Mouse (Mus musculus): ENCODE results near the gene Rhov. TPM values are rescaled to one million over a fixed set of nuclear protein-coding genes. Genes with fewer than 3 reads are reported as not detected.

The Rhov gene
- total and polyA plus RNA-seq, 2 experiments from 2014 or later, result 3.4 TPM; not detected in 1

- Histone ChIP-seq H3K4me1 (ENCODE audit: control insufficient read depth, insufficient read depth) (no peaks in the 10 kb centered on the region), H3K27ac (ENCODE audit: low read depth) (no peak overlapping the region), H3K27me3 (ENCODE audit: control insufficient read depth, insufficient read depth, low read length) (no peaks in the 10 kb centered on the region), H3K36me3 (replicated peaks; ENCODE audit: control insufficient read depth, insufficient read depth, low read length) (no peaks in the 10 kb centered on the region), H3K9me3 (replicated peaks; ENCODE audit: control insufficient read depth, low read length) (no peaks in the 10 kb centered on the region), H3K4me2 (ENCODE audit: low read depth, low read length) (no peak overlapping the region), H3K9ac (replicated peaks; ENCODE audit: low read depth, low read length) (no peak overlapping the region), H3K4me3 (ENCODE audit: low read depth, low read length) (no peak overlapping the region)
- DNase-seq (ENCODE audit: low spot score), result no peak
- 64% methylated on average over 7 of the region's 7 CpGs for WGBS
- ATAC-seq (ENCODE audit: insufficient read depth, low read depth), result no peak
- TF ChIP-seq EP300 (IDR thresholded peaks at IDR 0.05; ENCODE audit: low read depth) (no peak), CTCF (IDR thresholded peaks at IDR 0.05; ENCODE audit: low read depth) (no peak)
Observed at GRCm38 (mm10) chr2:119276926-119277325, 5.9 kb upstream of the Rhov start.

GRCm38 (mm10) chr2:119274126-119274525 lies 3.1 kb upstream of the Rhov start:
- no peak for ATAC-seq (ENCODE audit: insufficient read depth, low read depth)
- H3K4me3 ChIP-seq (ENCODE audit: low read depth, low read length), result no peak overlapping the region
- H3K27ac ChIP-seq (ENCODE audit: low read depth), result no peak overlapping the region
- DNase-seq (ENCODE audit: low spot score), result no peak
- H3K4me2 ChIP-seq (ENCODE audit: low read depth, low read length), result no peak overlapping the region
- no peaks in the 10 kb centered on the region for H3K9me3 ChIP-seq (replicated peaks; ENCODE audit: control insufficient read depth, low read length)
- no peak overlapping the region for H3K9ac ChIP-seq (replicated peaks; ENCODE audit: low read depth, low read length)
- no peaks in the 10 kb centered on the region for H3K36me3 ChIP-seq (replicated peaks; ENCODE audit: control insufficient read depth, insufficient read depth, low read length)
- peaks cover 17% of the 10 kb centered on the region; the same call in 1 of the 2 replicates for H3K27me3 ChIP-seq (ENCODE audit: control insufficient read depth, insufficient read depth, low read length)
- 72% methylated on average over 1 of the region's 1 CpGs for WGBS
- TF ChIP-seq CTCF (IDR thresholded peaks at IDR 0.05; ENCODE audit: low read depth) (no peak), EP300 (IDR thresholded peaks at IDR 0.05; ENCODE audit: low read depth) (no peak)
- peaks cover 6% of the 10 kb centered on the region; the same call in 1 of the 2 replicates for H3K4me1 ChIP-seq (ENCODE audit: control insufficient read depth, insufficient read depth)

- Histone ChIP-seq H3K4me3 (ENCODE audit: low read depth, low read length) (peak overlapping the region; percentile 60), H3K36me3 (replicated peaks; ENCODE audit: control insufficient read depth, insufficient read depth, low read length) (no peaks in the 10 kb centered on the region), H3K4me1 (ENCODE audit: control insufficient read depth, insufficient read depth) (peaks cover 6% of the 10 kb centered on the region; the same call in 1 of the 2 replicates), H3K27me3 (ENCODE audit: control insufficient read depth, insufficient read depth, low read length) (peaks cover 20% of the 10 kb centered on the region; the same call in 1 of the 2 replicates), H3K27ac (ENCODE audit: low read depth) (no peak overlapping the region), H3K4me2 (ENCODE audit: low read depth, low read length) (peak overlapping the region; percentile 96), H3K9me3 (replicated peaks; ENCODE audit: control insufficient read depth, low read length) (no peaks in the 10 kb centered on the region), H3K9ac (replicated peaks; ENCODE audit: low read depth, low read length) (no peak overlapping the region)
- WGBS, result 51% methylated on average over 9 of the region's 9 CpGs
- DNase-seq (ENCODE audit: low spot score) (no peak), ATAC-seq (ENCODE audit: insufficient read depth, low read depth) (no peak)
- TF ChIP-seq EP300 (IDR thresholded peaks at IDR 0.05; ENCODE audit: low read depth), result no peak
- no peak for TF ChIP-seq CTCF (IDR thresholded peaks at IDR 0.05; ENCODE audit: low read depth)
Observed at GRCm38 (mm10) chr2:119270286-119270642, 808 bp downstream of the Rhov start.

GRCm38 (mm10) chr2:119263813-119264212 lies 7.3 kb downstream of the Rhov start:
- Histone ChIP-seq H3K4me1 (ENCODE audit: control insufficient read depth, insufficient read depth) (no peaks in the 10 kb centered on the region), H3K27me3 (ENCODE audit: control insufficient read depth, insufficient read depth, low read length) (peaks cover under 1% of the 10 kb centered on the region; the same call in 1 of the 2 replicates), H3K9me3 (replicated peaks; ENCODE audit: control insufficient read depth, low read length) (no peaks in the 10 kb centered on the region), H3K27ac (ENCODE audit: low read depth) (no peak overlapping the region), H3K9ac (replicated peaks; ENCODE audit: low read depth, low read length) (no peak overlapping the region), H3K4me2 (ENCODE audit: low read depth, low read length) (no peak overlapping the region), H3K4me3 (ENCODE audit: low read depth, low read length) (no peak overlapping the region), H3K36me3 (replicated peaks; ENCODE audit: control insufficient read depth, insufficient read depth, low read length) (no peaks in the 10 kb centered on the region)
- no peak for DNase-seq (ENCODE audit: low spot score)
- ATAC-seq (ENCODE audit: insufficient read depth, low read depth), result no peak
- WGBS, result 66% methylated on average over 5 of the region's 5 CpGs
- no peak for TF ChIP-seq EP300 (IDR thresholded peaks at IDR 0.05; ENCODE audit: low read depth)
- no peak for TF ChIP-seq CTCF (IDR thresholded peaks at IDR 0.05; ENCODE audit: low read depth)

- ATAC-seq (ENCODE audit: insufficient read depth, low read depth) (peak; percentile 72), DNase-seq (ENCODE audit: low spot score) (peak; percentile 50)
- Histone ChIP-seq H3K9me3 (replicated peaks; ENCODE audit: control insufficient read depth, low read length) (no peaks in the 10 kb centered on the region), H3K36me3 (replicated peaks; ENCODE audit: control insufficient read depth, insufficient read depth, low read length) (no peaks in the 10 kb centered on the region), H3K27ac (ENCODE audit: low read depth) (no peak overlapping the region), H3K4me3 (ENCODE audit: low read depth, low read length) (peak overlapping the region; percentile 10), H3K4me1 (ENCODE audit: control insufficient read depth, insufficient read depth) (no peaks in the 10 kb centered on the region), H3K4me2 (ENCODE audit: low read depth, low read length) (peak overlapping the region; percentile 48), H3K9ac (replicated peaks; ENCODE audit: low read depth, low read length) (no peak overlapping the region), H3K27me3 (ENCODE audit: control insufficient read depth, insufficient read depth, low read length) (no peaks in the 10 kb centered on the region)
- TF ChIP-seq CTCF (IDR thresholded peaks at IDR 0.05; ENCODE audit: low read depth), result no peak
- no peak for TF ChIP-seq EP300 (IDR thresholded peaks at IDR 0.05; ENCODE audit: low read depth)
- WGBS, result 17% methylated on average over 8 of the region's 8 CpGs
Observed at GRCm38 (mm10) chr2:119262978-119263377, 8.1 kb downstream of the Rhov start.

- Histone ChIP-seq H3K36me3 (replicated peaks; ENCODE audit: control insufficient read depth, insufficient read depth, low read length) (no peaks in the 10 kb centered on the region), H3K27me3 (ENCODE audit: control insufficient read depth, insufficient read depth, low read length) (0 out of 2 replicates have a peak, but pooled peaks cover 3% of the 10 kb centered on the region), H3K27ac (ENCODE audit: low read depth) (no peak overlapping the region), H3K4me3 (ENCODE audit: low read depth, low read length) (no peak overlapping the region), H3K4me1 (ENCODE audit: control insufficient read depth, insufficient read depth) (no peaks in the 10 kb centered on the region), H3K9me3 (replicated peaks; ENCODE audit: control insufficient read depth, low read length) (no peaks in the 10 kb centered on the region), H3K9ac (replicated peaks; ENCODE audit: low read depth, low read length) (no peak overlapping the region), H3K4me2 (ENCODE audit: low read depth, low read length) (no peak overlapping the region)
- TF ChIP-seq EP300 (IDR thresholded peaks at IDR 0.05; ENCODE audit: low read depth) (no peak), CTCF (IDR thresholded peaks at IDR 0.05; ENCODE audit: low read depth) (no peak)
- no peak for ATAC-seq (ENCODE audit: insufficient read depth, low read depth)
- no peak for DNase-seq (ENCODE audit: low spot score)
- WGBS, result 15% methylated on average over 2 of the region's 2 CpGs
Observed at GRCm38 (mm10) chr2:119261326-119261725, 9.7 kb downstream of the Rhov start.

Data from heart, postnatal 0 days (tissue).